Mouse (Mus musculus): Measurements from ENCODE around the gene Gpx3.

DNA sequence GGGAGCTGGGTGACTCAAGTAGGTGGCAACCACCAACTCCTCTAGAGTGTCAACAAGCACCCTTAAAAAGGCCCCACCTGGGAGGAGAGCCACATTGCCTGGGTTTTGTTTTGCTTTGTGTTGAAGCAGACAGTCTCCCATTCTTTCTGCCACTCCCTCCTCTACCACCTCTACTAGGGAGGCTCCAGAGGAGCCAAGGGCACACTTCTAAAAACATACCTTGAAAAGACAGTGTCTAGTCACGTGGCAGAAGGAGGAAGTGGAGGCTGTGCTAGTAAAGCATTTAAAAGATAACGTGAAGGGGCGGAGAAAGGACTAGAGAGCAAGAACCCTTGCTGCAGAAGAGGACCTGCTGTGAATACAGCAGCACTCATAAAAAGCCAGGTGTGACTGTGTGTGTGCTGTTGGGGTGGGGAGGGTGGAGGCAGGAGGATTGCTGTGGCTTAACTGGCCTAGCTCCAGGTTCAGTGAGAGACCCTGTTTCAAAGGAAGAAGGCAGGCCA, 56.4 kb downstream of the Gpx3 start:
- TF ChIP-seq CTCF (IDR thresholded peaks at IDR 0.05; ENCODE audit: borderline replicate concordance, insufficient read depth, low read depth, low read length) (no peak), POLR2A (IDR thresholded peaks at IDR 0.05; ENCODE audit: borderline replicate concordance, insufficient read depth, low read length) (no peak)

Measured in cerebellum, adult 2 months (tissue).